Mouse (Mus musculus) kidney, embryonic 15.5 days (tissue): ENCODE results near the gene Tmem145. TPM values are rescaled to one million over a fixed set of nuclear protein-coding genes. Genes with fewer than 3 reads are reported as not detected.

ENCODE experiments used
- ATAC-seq: fragments of 200-750 bp; cut with Nextera tagmentation; replicated peaks from 2 replicates; pipeline ENCODE4 v1.8.0; 2017; ENCODE audit warnings: moderate TSS enrichment; ENCODE audit not compliant: low FRiP score
- H3K27ac ChIP-seq: fragments of 300-500 bp; sonication (generic); 2 replicates; pipeline ENCODE4 v1.5.1; 2015; ENCODE audit warnings: mild to moderate bottlenecking, inconsistent platforms
- H3K27me3 ChIP-seq: fragments of 300-500 bp; sonication (generic); 2 replicates; pipeline ENCODE4 v1.6.1; 2015; ENCODE audit warnings: inconsistent platforms
- H3K36me3 ChIP-seq: fragments of 300-500 bp; sonication (generic); 2 replicates; pipeline ENCODE4 v1.6.1; 2015; ENCODE audit warnings: inconsistent platforms
- H3K4me1 ChIP-seq: fragments of 300-500 bp; sonication (generic); 2 replicates; pipeline ENCODE4 v1.6.1; 2015; ENCODE audit warnings: inconsistent platforms
- H3K4me2 ChIP-seq: fragments of 300-500 bp; sonication (generic); 2 replicates; pipeline ENCODE4 v1.6.1; 2015; ENCODE audit warnings: moderate library complexity, mild to moderate bottlenecking, inconsistent platforms
- H3K4me3 ChIP-seq: fragments of 300-500 bp; sonication (generic); replicated peaks from 2 replicates; pipeline ENCODE4 v1.5.1; 2015; ENCODE audit warnings: mild to moderate bottlenecking, inconsistent platforms
- H3K9ac ChIP-seq: fragments of 300-500 bp; sonication (generic); 2 replicates; pipeline ENCODE4 v1.6.1; 2015; ENCODE audit warnings: mild to moderate bottlenecking, inconsistent platforms
- H3K9me3 ChIP-seq: fragments of 300-500 bp; sonication (generic); replicated peaks from 2 replicates; pipeline ENCODE4 v1.6.1; 2016; ENCODE audit warnings: inconsistent platforms
- WGBS: fragments of 180-500 bp; shearing (Covaris S2); methylation state at CpG from one replicate; pipeline ENCODE4 v1.1.7; 2015; ENCODE audit warnings: mixed read lengths; 5-methylcytosine and 5-hydroxymethylcytosine counted together
- polyA plus RNA-seq: library from polyadenylated mRNA; unstranded; fragments of >200 nt; fragmentation: Nextera tagmentation; extraction: Ambion mirVana; gene quantifications from 2 replicates; pipeline ENCODE4 v1.2.1, GENCODE M21; 2015

Tmem145 gene
- polyA plus RNA-seq, 1 experiment from 2014 or later: 0.87 TPM

DNA sequence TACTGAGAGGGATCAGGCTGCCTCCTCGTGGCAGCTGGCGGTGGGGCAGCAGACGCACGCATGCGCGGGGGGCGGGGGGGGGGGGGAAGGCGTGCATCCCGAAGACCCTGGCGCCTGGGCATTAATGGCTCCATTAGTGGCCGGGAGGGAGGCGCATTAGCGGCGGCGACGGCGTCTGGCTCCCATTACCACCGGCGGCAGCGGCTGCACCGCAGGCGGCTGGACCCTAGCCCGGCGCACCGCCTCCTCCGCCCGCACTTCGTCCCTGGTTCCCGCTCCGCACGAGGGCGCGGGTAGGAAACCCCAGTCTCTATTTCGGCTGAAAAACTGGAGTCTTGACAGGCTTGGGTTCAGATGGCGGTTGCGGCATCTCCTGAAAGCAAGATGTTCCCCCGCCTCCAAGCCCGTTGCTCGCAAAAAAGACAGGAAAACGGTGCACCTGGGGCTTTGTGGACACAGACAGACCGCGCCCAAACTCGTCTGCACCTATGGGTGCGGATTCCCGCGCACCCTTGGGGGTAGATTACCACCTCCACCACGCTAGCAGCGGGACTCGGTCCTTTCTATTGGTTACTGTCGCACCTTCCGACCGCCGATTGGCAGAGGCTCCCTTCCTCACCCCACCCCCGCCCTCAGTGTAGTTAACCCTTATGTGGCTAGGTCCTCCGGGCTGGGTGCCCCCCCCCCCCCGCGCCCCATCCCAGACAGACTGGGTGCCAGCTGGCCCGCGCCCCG, 27.4 kb upstream of the Tmem145 start:
- peak overlapping the region; percentile 100 for H3K27ac ChIP-seq
- H3K9me3 ChIP-seq: no peaks in the 10 kb centered on the region
- H3K27me3 ChIP-seq: no peaks in the 10 kb centered on the region
- H3K36me3 ChIP-seq: peaks cover 3% of the 10 kb centered on the region; the same call in 1 of the 2 replicates
- H3K4me2 ChIP-seq: peak overlapping the region; percentile 90
- H3K4me3 ChIP-seq: peak overlapping the region; percentile 72
- peak; percentile 63 for ATAC-seq
- H3K9ac ChIP-seq: peak overlapping the region; percentile 53
- WGBS: 0% methylated on average over 52 of the region's 60 CpGs
- H3K4me1 ChIP-seq: peaks cover 80% of the 10 kb centered on the region

DNA sequence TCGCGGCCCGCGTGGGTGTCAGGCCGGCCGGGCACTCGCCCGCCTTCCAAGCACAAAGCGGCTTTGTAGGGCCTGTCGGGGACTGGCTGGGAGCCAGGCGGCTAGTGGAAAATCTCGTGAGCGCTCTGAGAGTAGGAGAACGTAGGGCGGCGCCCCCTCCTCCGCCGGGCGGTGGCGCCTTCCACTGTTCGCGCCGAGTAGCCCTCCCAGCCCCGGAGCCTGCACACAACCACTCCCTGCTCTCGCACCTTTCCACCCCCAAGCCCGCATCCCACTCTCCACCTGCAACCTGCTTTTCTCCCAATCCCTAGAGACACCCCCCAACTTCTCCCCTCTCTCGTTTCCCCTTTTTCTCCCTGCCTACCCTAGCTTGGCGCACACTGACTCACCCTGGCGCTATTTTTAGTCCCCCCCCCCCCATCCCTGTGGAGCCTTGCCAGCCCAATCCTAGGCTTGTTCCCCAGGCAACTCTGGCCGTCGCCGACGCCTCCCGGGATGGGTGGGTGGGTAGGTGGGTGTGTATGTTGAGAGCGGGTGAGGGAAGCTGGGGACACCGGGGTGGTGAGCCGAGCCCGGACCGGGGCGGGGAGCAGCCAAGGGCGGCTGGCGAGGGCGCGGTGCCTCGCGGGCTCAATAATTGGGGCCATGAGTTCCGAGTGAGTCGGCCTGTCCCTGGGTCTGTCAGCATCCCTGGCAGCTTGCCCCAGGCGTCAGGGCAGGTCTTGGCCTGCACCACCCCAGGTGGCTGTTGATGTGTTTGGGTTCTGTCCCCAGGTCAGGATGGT, 26.6 kb upstream of the Tmem145 start:
- Histone ChIP-seq H3K36me3 (no peaks in the 10 kb centered on the region), H3K4me2 (peak overlapping the region; percentile 90), H3K4me1 (peaks cover 80% of the 10 kb centered on the region), H3K9me3 (no peaks in the 10 kb centered on the region), H3K9ac (peak overlapping the region; percentile 53), H3K27me3 (no peaks in the 10 kb centered on the region), H3K4me3 (peak overlapping the region; percentile 72), H3K27ac (peak overlapping the region; percentile 100)
- peak; percentile 54 for ATAC-seq
- under 1% methylated on average over 46 of the region's 49 CpGs for WGBS

DNA sequence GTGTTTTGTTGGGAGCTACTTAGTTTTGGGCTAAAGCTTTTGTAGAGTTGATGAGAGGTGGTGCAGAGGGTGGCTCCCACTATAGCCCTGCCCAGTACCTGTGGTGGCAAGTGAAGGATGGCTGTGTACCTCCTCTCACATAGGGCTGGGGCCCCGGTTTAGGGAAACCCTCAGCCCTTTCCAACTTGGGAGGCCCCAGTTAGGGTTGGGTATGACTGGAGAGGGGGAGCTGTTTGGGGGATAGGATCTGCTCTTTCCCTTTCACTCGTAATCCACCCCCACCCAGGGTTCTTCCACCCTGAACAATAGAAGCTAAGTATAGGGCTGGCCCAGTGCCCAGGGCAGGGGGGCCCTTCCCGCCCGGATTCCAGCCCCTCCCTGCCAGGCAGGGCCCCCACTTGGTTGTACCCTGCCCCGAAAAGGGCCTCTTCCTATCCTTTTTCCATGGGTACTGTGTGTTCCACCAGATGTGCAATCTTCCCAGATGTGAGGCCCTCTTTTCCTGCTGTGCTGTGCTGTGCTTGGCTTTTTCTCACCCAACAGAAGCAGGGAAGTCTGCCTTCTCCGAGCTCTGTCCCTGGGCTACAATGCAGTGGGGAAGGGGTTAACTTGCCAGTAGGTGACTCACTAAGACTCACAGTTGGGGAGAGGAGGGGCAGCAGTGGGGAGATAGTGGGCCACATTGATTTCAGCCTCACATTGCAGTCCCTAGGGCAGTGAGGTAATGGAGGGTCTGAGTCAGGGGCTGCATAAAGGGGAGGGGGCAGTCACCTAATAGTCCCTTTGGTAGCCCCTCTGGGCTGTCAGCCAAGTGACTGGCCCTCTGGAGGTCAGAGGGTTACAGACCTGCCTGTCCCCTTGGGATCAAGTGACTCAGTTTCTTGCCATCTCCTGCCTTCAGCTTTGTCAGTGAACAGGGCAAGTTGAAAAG, 25.8 kb upstream of the Tmem145 start:
- Histone ChIP-seq H3K4me1 (peaks cover 80% of the 10 kb centered on the region), H3K27me3 (no peaks in the 10 kb centered on the region), H3K36me3 (peaks cover 5% of the 10 kb centered on the region), H3K27ac (peak overlapping the region; percentile 100), H3K9me3 (no peaks in the 10 kb centered on the region), H3K4me3 (peak overlapping the region; percentile 72), H3K4me2 (peak overlapping the region; percentile 90), H3K9ac (peak overlapping the region; percentile 53)
- WGBS: under 1% methylated on average over 6 of the region's 6 CpGs
- ATAC-seq: no peak

DNA sequence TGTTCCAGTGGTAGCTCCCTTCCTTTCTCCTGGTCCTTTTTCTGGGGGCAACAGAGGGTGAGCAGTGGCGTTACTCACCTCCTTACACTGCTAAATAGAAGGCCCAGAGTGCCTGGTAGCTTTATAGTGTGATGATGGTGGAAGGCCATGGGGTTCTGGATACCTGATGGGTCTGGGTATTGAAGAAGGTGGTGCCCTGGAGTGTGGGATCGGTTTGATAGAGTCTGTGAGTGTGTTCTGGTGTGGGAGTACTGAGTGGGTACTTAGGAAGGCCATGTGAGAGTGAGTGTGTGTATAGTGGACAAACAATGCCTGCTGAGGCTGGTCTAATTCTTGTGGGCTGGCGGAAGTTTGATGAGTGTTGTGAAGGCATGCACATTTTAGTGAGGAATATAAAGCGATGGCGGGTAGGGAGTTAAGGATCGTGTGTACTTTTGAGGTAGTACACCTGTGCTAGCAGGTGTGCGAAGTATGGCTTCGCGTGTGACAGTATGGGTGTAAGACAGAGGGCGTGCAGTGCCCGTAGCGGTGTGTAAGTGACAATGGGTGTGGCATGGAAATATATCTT, 24.7 kb upstream of the Tmem145 start:
- Histone ChIP-seq H3K27ac (peak overlapping the region; percentile 100), H3K9me3 (no peaks in the 10 kb centered on the region), H3K4me1 (peaks cover 69% of the 10 kb centered on the region), H3K9ac (peak overlapping the region; percentile 53; the same call in 1 of the 2 replicates), H3K36me3 (peaks cover 16% of the 10 kb centered on the region), H3K4me3 (peak overlapping the region; percentile 83), H3K27me3 (no peaks in the 10 kb centered on the region), H3K4me2 (peak overlapping the region; percentile 90)
- ATAC-seq: no peak
- WGBS: 15% methylated on average over 12 of the region's 12 CpGs

DNA sequence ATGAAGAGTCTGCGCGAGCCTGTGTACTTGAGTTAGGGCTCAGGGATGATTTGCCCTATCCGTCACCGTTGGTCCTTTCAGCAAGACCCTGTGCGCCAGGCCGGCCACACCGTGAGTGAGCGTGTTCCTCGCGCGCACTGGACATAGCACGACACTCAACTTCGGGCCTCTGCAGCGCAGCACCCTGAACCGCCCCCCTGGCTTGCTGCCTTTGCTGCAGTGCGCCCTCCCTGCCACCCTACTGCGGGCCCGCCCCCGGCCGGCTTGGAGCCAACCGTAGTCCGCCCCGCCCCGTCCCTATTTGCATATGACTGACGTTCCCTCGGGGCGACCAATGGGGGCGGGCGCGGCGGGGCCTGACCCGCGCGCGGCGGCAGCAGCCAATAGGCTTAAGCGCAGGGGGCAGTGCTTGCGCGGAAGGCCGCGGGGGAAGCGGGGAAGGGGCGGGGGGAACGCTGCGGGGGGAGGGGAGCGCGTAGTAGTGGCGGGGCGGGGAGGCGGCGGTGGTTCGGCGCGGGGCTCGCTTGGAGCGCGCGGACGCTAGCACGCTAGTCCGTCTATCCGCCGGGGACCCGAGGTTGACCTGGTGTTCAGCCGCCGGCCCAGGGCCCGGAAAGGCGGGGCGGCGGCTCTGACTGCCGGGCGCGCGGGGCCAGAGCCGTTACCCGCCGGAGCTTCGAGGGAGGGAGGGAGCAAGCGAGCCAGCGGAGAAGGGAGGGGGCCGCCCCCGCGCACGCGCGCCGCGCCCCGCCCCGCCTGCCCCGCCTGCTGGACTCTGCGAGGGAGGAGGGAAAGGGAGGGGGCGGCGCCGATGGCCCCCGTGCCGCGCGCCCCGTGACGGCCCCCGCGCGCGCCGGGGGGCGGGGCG, 23.9 kb upstream of the Tmem145 start:
- under 1% methylated on average over 71 of the region's 108 CpGs for WGBS
- peaks cover 63% of the 10 kb centered on the region for H3K4me1 ChIP-seq
- peak overlapping the region; percentile 83 for H3K4me3 ChIP-seq

DNA sequence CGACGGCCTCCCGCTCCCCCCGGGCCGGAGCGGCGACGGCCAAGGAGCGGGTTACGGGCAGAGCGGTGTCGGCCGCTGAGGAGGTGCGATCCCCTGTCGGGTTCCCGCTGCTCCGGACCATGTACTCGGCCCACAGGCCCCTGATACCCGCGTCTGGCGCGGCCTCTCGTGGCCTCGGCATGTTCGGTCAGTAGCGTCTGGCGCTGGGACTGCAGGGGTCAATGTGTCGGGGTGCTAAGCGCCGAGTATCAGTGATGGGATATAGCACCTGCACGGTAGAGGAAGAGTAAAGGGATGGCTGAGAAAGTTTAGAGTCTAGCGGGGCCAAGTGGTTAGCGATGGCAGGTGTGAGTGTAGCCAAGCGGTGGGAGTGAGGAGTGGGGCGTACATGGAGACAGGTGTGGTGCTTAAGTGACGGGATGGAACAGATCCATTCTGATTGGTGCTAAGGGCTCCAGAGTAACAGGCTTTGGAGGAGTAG, 23.1 kb upstream of the Tmem145 start:
- Histone ChIP-seq H3K4me1 (peaks cover 55% of the 10 kb centered on the region), H3K4me2 (peak overlapping the region; percentile 90), H3K9ac (peak overlapping the region; percentile 85), H3K9me3 (no peaks in the 10 kb centered on the region), H3K27me3 (no peaks in the 10 kb centered on the region), H3K27ac (peak overlapping the region; percentile 100), H3K36me3 (peaks cover 31% of the 10 kb centered on the region), H3K4me3 (peak overlapping the region; percentile 83)
- 0 out of 2 replicates have a peak, but pooled peaks have one; percentile 3 for ATAC-seq
- WGBS: 0% methylated on average over 33 of the region's 36 CpGs

More for the DNA sequence above, 23.9 kb upstream of the Tmem145 start:
- Histone ChIP-seq H3K36me3 (peaks cover 23% of the 10 kb centered on the region), H3K27ac (peak overlapping the region; percentile 100), H3K9me3 (no peaks in the 10 kb centered on the region), H3K27me3 (no peaks in the 10 kb centered on the region), H3K9ac (peak overlapping the region; percentile 85), H3K4me2 (peak overlapping the region; percentile 90)
- ATAC-seq: peak; percentile 83

DNA sequence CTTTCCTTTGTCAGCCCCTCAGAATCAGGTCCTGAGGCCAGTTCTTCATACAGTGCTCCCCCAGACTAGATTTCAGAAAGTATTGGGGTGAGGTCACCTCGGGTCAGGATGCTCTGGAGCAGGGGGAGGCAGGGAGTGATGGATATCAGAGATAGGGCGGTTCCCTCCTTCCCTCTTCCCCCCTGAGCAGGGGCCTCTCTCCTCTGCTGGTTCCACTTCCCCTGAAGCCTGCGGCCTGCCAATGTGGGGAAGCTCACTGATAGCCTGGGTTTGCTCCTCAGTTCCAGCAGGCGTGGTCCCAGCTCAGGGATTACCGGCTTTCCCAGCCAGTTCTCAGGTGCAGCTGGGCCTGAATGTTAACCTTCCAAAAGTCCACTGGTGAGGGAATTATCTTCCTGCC, 22.3 kb upstream of the Tmem145 start:
- H3K9me3 ChIP-seq: no peaks in the 10 kb centered on the region
- no peaks in the 10 kb centered on the region for H3K27me3 ChIP-seq
- peak overlapping the region; percentile 85 for H3K9ac ChIP-seq
- peak overlapping the region; percentile 83 for H3K4me3 ChIP-seq
- H3K4me1 ChIP-seq: peaks cover 51% of the 10 kb centered on the region
- peaks cover 40% of the 10 kb centered on the region for H3K36me3 ChIP-seq
- ATAC-seq: no peak
- peak overlapping the region; percentile 90 for H3K4me2 ChIP-seq
- WGBS: 10% methylated on average over 5 of the region's 5 CpGs
- peak overlapping the region; percentile 100 for H3K27ac ChIP-seq

DNA sequence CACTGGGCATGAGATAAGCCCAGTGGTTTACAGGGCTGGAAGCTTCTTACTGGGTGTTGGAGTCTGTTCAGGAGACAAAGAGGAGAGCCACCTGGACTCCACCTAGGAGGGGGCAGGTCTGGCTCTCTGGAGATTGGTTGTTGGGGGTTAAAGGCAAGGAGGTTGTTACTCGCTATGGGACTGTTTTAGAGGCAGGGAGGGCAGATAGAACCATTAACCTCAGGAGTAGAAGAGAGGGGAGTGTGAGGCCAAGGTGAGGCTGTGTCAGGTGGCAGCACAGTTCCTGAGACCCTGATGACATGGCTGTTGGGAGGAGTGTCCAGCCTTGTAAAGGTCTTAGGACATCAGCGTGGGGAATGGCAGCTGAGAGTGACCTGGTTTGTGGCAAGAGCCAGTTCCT, 21.7 kb upstream of the Tmem145 start:
- WGBS: 34% methylated on average over 2 of the region's 2 CpGs
- peak overlapping the region; percentile 90 for H3K4me2 ChIP-seq
- peak overlapping the region; percentile 100 for H3K27ac ChIP-seq
- no peaks in the 10 kb centered on the region for H3K27me3 ChIP-seq
- H3K4me1 ChIP-seq: peaks cover 50% of the 10 kb centered on the region
- no peak for ATAC-seq
- peak overlapping the region; percentile 83 for H3K4me3 ChIP-seq
- H3K36me3 ChIP-seq: peaks cover 45% of the 10 kb centered on the region
- H3K9me3 ChIP-seq: no peaks in the 10 kb centered on the region
- H3K9ac ChIP-seq: peak overlapping the region; percentile 85

DNA sequence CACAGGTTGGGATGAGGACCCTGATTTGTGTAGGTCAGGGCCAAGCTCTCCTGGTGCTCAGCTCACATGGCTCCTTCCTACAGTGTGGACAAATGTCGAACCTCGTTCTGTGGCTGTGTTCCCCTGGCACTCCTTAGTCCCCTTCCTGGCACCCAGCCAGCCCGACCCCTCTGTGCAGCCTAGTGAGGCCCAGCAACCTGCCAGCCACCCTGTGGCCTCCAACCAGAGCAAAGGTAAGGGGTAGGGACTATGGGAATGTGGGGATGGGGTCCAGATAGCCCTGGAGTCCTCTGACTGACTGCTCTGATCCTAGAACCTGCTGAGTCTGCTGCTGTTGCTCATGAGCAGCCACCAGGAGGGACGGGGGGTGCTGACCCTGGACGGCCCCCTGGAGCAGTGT, 21.1 kb upstream of the Tmem145 start:
- H3K9me3 ChIP-seq: no peaks in the 10 kb centered on the region
- no peaks in the 10 kb centered on the region for H3K27me3 ChIP-seq
- H3K36me3 ChIP-seq: peaks cover 51% of the 10 kb centered on the region
- peaks cover 44% of the 10 kb centered on the region for H3K4me1 ChIP-seq
- 65% methylated on average over 5 of the region's 5 CpGs for WGBS
- no peak overlapping the region for H3K27ac ChIP-seq
- H3K9ac ChIP-seq: 0 out of 2 replicates have a peak overlapping the region, but pooled peaks have one; percentile 85
- H3K4me3 ChIP-seq: 0 out of 2 replicates have a peak overlapping the region, but pooled peaks have one; percentile 83
- H3K4me2 ChIP-seq: peak overlapping the region; percentile 90; the same call in 1 of the 2 replicates
- ATAC-seq: no peak

DNA sequence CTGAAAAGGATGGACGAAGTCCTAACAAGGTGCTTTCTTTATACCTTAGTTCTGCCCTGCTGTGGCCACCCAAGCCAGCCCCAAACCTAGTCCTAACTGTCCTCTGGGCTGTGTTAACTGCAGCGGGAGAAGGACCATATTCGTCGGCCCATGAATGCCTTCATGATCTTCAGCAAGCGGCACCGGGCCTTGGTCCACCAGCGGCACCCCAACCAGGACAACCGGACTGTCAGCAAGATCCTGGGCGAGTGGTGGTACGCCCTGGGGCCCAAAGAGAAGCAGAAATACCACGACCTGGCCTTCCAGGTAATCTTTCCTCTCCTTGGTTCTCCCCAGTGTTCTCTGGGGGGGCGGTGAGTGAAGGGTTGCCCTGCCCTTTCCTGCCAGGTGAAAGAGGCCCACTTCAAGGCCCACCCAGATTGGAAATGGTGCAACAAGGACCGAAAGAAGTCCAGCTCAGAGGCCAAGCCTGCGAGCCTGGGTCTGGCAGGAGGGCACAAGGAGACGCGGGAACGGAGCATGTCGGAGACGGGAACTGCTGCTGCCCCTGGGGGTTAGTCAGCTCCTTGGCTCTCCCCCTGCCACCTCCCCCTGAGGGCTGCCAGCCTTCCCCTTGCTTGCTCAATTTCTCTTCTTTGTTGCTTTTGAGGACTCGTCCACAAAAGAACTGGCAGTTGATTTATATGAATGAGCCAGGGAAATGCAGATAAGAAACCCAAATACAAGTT, 20.2 kb upstream of the Tmem145 start:
- H3K4me2 ChIP-seq: no peak overlapping the region
- H3K9ac ChIP-seq: no peak overlapping the region
- H3K36me3 ChIP-seq: peaks cover 60% of the 10 kb centered on the region
- H3K9me3 ChIP-seq: no peaks in the 10 kb centered on the region
- no peak for ATAC-seq
- no peak overlapping the region for H3K27ac ChIP-seq
- no peak overlapping the region for H3K4me3 ChIP-seq
- H3K4me1 ChIP-seq: peaks cover 38% of the 10 kb centered on the region
- WGBS: 90% methylated on average over 20 of the region's 20 CpGs
- H3K27me3 ChIP-seq: no peaks in the 10 kb centered on the region
